Mouse (Mus musculus) midbrain, embryonic 11.5 days (tissue): ENCODE results near the gene Ank. TPM values are rescaled to one million over a fixed set of nuclear protein-coding genes. Genes with fewer than 3 reads are reported as not detected.

Experiments used
- ATAC-seq: fragments of 200-750 bp; cut with Nextera tagmentation; 2 replicates; pipeline ENCODE4 v1.8.0; 2017; ENCODE audit warnings: moderate TSS enrichment, moderate library complexity; ENCODE audit not compliant: low FRiP score
- DNase-seq: peaks from one replicate; pipeline ENCODE4 v3.0.0; 2015; ENCODE audit warnings: low spot score; ENCODE audit errors: missing footprints
- H3K27ac ChIP-seq: fragments of 300-500 bp; sonication (generic); 2 replicates; pipeline ENCODE4 v1.5.1; 2014; ENCODE audit warnings: low read depth, low read length
- H3K27me3 ChIP-seq: fragments of 300-500 bp; sonication (generic); 2 replicates; pipeline ENCODE4 v1.6.1; 2014; ENCODE audit warnings: mild to moderate bottlenecking, low read length, moderate library complexity, mixed read lengths; ENCODE audit not compliant: control insufficient read depth, insufficient read depth
- H3K36me3 ChIP-seq: fragments of 300-500 bp; sonication (generic); 2 replicates; pipeline ENCODE4 v1.6.1; 2014; ENCODE audit warnings: mild to moderate bottlenecking, low read length, moderate library complexity, mixed read lengths; ENCODE audit not compliant: control insufficient read depth, insufficient read depth
- H3K4me1 ChIP-seq: fragments of 300-500 bp; sonication (generic); 2 replicates; pipeline ENCODE4 v1.6.1; 2014; ENCODE audit warnings: low read length; ENCODE audit not compliant: control insufficient read depth, insufficient read depth
- H3K4me2 ChIP-seq: fragments of 300-500 bp; sonication (generic); 2 replicates; pipeline ENCODE4 v1.6.1; 2014; ENCODE audit warnings: mild to moderate bottlenecking, moderate library complexity
- H3K4me3 ChIP-seq: fragments of 300-500 bp; sonication (generic); 2 replicates; pipeline ENCODE4 v1.5.1; 2014; ENCODE audit warnings: low read depth, low read length
- H3K9ac ChIP-seq: fragments of 300-500 bp; sonication (generic); 2 replicates; pipeline ENCODE4 v1.6.1; 2014; ENCODE audit warnings: low read length
- H3K9me3 ChIP-seq: fragments of 300-500 bp; sonication (generic); 2 replicates; pipeline ENCODE4 v1.6.1; 2016; ENCODE audit warnings: low read length; ENCODE audit not compliant: control insufficient read depth
- WGBS: fragments of 180-500 bp; shearing (Covaris S2); extraction: QIAGEN DNeasy Blood & Tissue Kit; methylation state at CpG from one replicate; pipeline ENCODE4 v1.1.7; 2014; 5-methylcytosine and 5-hydroxymethylcytosine counted together
- polyA plus RNA-seq: library from polyadenylated mRNA; unstranded; fragments of >200 nt; fragmentation: Nextera tagmentation; extraction: Ambion mirVana; gene quantifications from 2 replicates; pipeline ENCODE4 v1.2.1, GENCODE M21; 2014

Gene Ank
- polyA plus RNA-seq, 1 experiment from 2014 or later: 8.6 TPM

- H3K4me3 ChIP-seq: no peak overlapping the region
Measured at GRCm38 (mm10) chr15:27475988-27476387, 9.5 kb downstream of the Ank start.

GRCm38 (mm10) chr15:27476671-27477070 is 10.2 kb downstream of the Ank start:
- no peak overlapping the region for H3K4me3 ChIP-seq
- H3K36me3 ChIP-seq: no peaks in the 10 kb centered on the region
- H3K4me1 ChIP-seq: no peaks in the 10 kb centered on the region
- no peak overlapping the region for H3K9ac ChIP-seq
- H3K9me3 ChIP-seq: no peaks in the 10 kb centered on the region
- DNase-seq (no peak), ATAC-seq (no peak)
- 85% methylated on average over 12 of the region's 12 CpGs for WGBS
- no peak overlapping the region for H3K27ac ChIP-seq
- no peaks in the 10 kb centered on the region for H3K27me3 ChIP-seq
- H3K4me2 ChIP-seq: no peak overlapping the region

More at GRCm38 (mm10) chr15:27475988-27476387, 9.5 kb downstream of the Ank start:
- Histone ChIP-seq H3K9ac (no peak overlapping the region), H3K36me3 (no peaks in the 10 kb centered on the region), H3K4me1 (no peaks in the 10 kb centered on the region), H3K4me2 (no peak overlapping the region), H3K9me3 (no peaks in the 10 kb centered on the region), H3K27ac (no peak overlapping the region), H3K27me3 (no peaks in the 10 kb centered on the region)
- no peak for DNase-seq
- 79% methylated on average over 15 of the region's 15 CpGs for WGBS
- ATAC-seq: no peak

- Histone ChIP-seq H3K9ac (no peak overlapping the region), H3K27ac (no peak overlapping the region), H3K4me3 (no peak overlapping the region), H3K27me3 (no peaks in the 10 kb centered on the region), H3K4me1 (no peaks in the 10 kb centered on the region), H3K36me3 (no peaks in the 10 kb centered on the region), H3K4me2 (no peak overlapping the region), H3K9me3 (no peaks in the 10 kb centered on the region)
- WGBS: 91% methylated on average over 9 of the region's 9 CpGs
- ATAC-seq (no peak), DNase-seq (no peak)
Measured at GRCm38 (mm10) chr15:27477159-27477558, 10.7 kb downstream of the Ank start.

- Histone ChIP-seq H3K9ac (no peak overlapping the region), H3K4me1 (no peaks in the 10 kb centered on the region), H3K4me3 (no peak overlapping the region), H3K36me3 (no peaks in the 10 kb centered on the region), H3K4me2 (no peak overlapping the region), H3K9me3 (no peaks in the 10 kb centered on the region), H3K27me3 (no peaks in the 10 kb centered on the region), H3K27ac (no peak overlapping the region)
- no peak for DNase-seq
- 82% methylated on average over 7 of the region's 7 CpGs for WGBS
- ATAC-seq: no peak
Measured at GRCm38 (mm10) chr15:27477630-27478029, 11.2 kb downstream of the Ank start.

GRCm38 (mm10) chr15:27480333-27481015 is 14.0 kb downstream of the Ank start:
- no peak overlapping the region for H3K4me2 ChIP-seq
- H3K9me3 ChIP-seq: no peaks in the 10 kb centered on the region
- 86% methylated on average over 4 of the region's 4 CpGs for WGBS
- H3K36me3 ChIP-seq: no peaks in the 10 kb centered on the region
- H3K9ac ChIP-seq: no peak overlapping the region
- ATAC-seq (no peak), DNase-seq (no peak)
- H3K4me1 ChIP-seq: no peaks in the 10 kb centered on the region
- no peak overlapping the region for H3K4me3 ChIP-seq
- no peaks in the 10 kb centered on the region for H3K27me3 ChIP-seq
- no peak overlapping the region for H3K27ac ChIP-seq

GRCm38 (mm10) chr15:27481956-27482355 is 15.5 kb downstream of the Ank start:
- Histone ChIP-seq H3K9ac (no peak overlapping the region), H3K4me1 (peaks cover 3% of the 10 kb centered on the region; the same call in 1 of the 2 replicates), H3K4me2 (no peak overlapping the region), H3K36me3 (no peaks in the 10 kb centered on the region), H3K27me3 (no peaks in the 10 kb centered on the region), H3K27ac (no peak overlapping the region), H3K4me3 (no peak overlapping the region), H3K9me3 (no peaks in the 10 kb centered on the region)
- ATAC-seq (no peak), DNase-seq (no peak)
- 92% methylated on average over 4 of the region's 4 CpGs for WGBS

GRCm38 (mm10) chr15:27483183-27483582 is 16.7 kb downstream of the Ank start:
- Histone ChIP-seq H3K4me2 (no peak overlapping the region), H3K4me3 (no peak overlapping the region), H3K4me1 (peaks cover 5% of the 10 kb centered on the region; the same call in 1 of the 2 replicates), H3K9me3 (no peaks in the 10 kb centered on the region), H3K36me3 (no peaks in the 10 kb centered on the region), H3K27ac (no peak overlapping the region), H3K9ac (no peak overlapping the region), H3K27me3 (no peaks in the 10 kb centered on the region)
- 70% methylated on average over 3 of the region's 3 CpGs for WGBS
- DNase-seq (no peak), ATAC-seq (no peak)

GRCm38 (mm10) chr15:27485567-27486278 is 19.2 kb downstream of the Ank start:
- Histone ChIP-seq H3K27me3 (no peaks in the 10 kb centered on the region), H3K4me2 (no peak overlapping the region), H3K9me3 (no peaks in the 10 kb centered on the region), H3K4me3 (no peak overlapping the region), H3K27ac (no peak overlapping the region), H3K9ac (no peak overlapping the region), H3K4me1 (peaks cover 7% of the 10 kb centered on the region; the same call in 1 of the 2 replicates), H3K36me3 (no peaks in the 10 kb centered on the region)
- ATAC-seq (peak; percentile 18; the same call in 1 of the 2 replicates), DNase-seq (no peak)
- 25% methylated on average over 12 of the region's 12 CpGs for WGBS

GRCm38 (mm10) chr15:27486279-27486618 is 19.8 kb downstream of the Ank start:
- Histone ChIP-seq H3K36me3 (no peaks in the 10 kb centered on the region), H3K4me3 (no peak overlapping the region), H3K4me1 (peaks cover 7% of the 10 kb centered on the region; the same call in 1 of the 2 replicates), H3K9me3 (no peaks in the 10 kb centered on the region), H3K4me2 (no peak overlapping the region), H3K27me3 (no peaks in the 10 kb centered on the region), H3K9ac (no peak overlapping the region), H3K27ac (no peak overlapping the region)
- DNase-seq (no peak), ATAC-seq (no peak)
- WGBS: 70% methylated on average over 5 of the region's 5 CpGs
